Mouse (Mus musculus): Measurements from ENCODE around the gene Ippk. TPM values are rescaled to one million over a fixed set of nuclear protein-coding genes. Genes with fewer than 3 reads are reported as not detected.

Ippk gene
- polyA plus RNA-seq, 1 experiment from 2014 or later = 14.9 TPM

DNA sequence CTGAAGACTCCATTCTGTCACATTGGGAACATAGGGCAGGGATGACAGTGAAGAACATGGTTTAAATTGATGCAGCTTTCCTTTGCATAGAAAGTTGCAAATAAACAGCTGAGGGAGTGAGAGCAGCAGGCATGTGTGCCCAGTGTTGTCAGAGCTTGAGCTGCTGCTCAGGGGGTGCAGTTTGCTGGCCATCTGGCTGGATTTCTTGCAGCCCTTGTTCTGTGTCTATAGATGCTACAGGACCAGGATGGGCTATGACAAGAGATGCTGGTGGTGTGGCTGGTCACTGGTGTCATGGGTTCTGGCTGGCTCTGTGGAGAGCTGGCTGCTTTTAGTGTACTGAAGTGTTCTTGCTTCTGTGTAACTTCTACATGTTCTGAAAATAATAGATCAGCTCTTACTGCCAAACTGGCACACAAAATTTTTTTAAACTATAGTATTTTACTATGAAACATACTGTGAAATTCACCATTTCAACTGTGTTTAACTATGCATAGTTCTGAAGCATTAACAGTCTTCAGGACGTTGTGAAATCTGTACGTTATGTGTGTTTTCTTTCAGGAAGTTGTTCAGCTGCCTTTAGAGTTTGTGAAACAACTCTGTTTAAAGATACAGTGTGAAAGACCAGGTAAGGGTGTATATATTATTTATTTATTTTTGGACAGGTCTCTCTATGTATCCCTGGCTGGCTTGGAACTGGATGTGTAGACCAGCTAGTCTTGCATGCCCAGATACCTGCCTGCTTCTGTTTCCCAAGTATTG is 12.4 kb downstream of the Ippk start:
- Histone ChIP-seq H3K4me2 (ENCODE audit: low read depth, low read length) (no peak overlapping the region), H3K4me1 (ENCODE audit: control insufficient read depth, insufficient read depth, low read length) (no peaks in the 10 kb centered on the region), H3K9me3 (replicated peaks; ENCODE audit: control insufficient read depth, low read length) (no peaks in the 10 kb centered on the region), H3K4me3 (ENCODE audit: low read depth, low read length) (no peak overlapping the region), H3K27me3 (ENCODE audit: control insufficient read depth, insufficient read depth, low read length) (no peaks in the 10 kb centered on the region), H3K36me3 (replicated peaks; ENCODE audit: control insufficient read depth, insufficient read depth, low read depth, low read length) (no peaks in the 10 kb centered on the region; the same call in 1 of the 2 replicates), H3K27ac (replicated peaks; ENCODE audit: low read depth, low read length) (no peak overlapping the region), H3K9ac (replicated peaks; ENCODE audit: low read length) (no peak overlapping the region)
- WGBS = 87% methylated on average over 2 of the region's 2 CpGs
- DNase-seq (ENCODE audit: low spot score) (no peak), ATAC-seq (replicated peaks; ENCODE audit: insufficient number of reproducible peaks, low FRiP score, low TSS enrichment, low read depth) (no peak)

DNA sequence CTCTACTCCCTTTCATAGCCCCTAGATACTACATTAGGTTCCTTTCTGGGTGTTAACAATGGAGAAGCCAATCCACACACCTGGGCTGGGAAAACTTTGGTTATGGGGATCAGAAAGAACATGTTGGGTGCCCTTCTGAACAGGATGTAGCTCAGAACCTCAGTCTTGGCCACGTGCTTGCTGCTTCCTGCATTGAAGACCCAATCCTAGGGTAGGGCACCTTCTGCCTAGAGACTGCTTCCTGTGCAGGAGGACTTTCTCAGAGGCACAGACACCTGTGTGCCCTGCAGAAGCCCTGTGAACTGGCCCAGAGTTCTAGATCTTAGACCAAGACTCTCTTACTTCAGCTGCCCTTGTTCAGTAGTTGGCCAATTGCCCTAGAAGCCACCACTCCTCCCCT is 14.7 kb downstream of the Ippk start:
- H3K9ac ChIP-seq (replicated peaks; ENCODE audit: low read length) = no peak overlapping the region
- ATAC-seq (replicated peaks; ENCODE audit: insufficient number of reproducible peaks, low FRiP score, low TSS enrichment, low read depth) (no peak), DNase-seq (ENCODE audit: low spot score) (no peak)
- whole genome bisulfite sequencing = 92% methylated on average over 1 of the region's 1 CpGs
- no peaks in the 10 kb centered on the region for H3K27me3 ChIP-seq (ENCODE audit: control insufficient read depth, insufficient read depth, low read length)
- no peaks in the 10 kb centered on the region; the same call in 1 of the 2 replicates for H3K36me3 ChIP-seq (replicated peaks; ENCODE audit: control insufficient read depth, insufficient read depth, low read depth, low read length)
- H3K4me1 ChIP-seq (ENCODE audit: control insufficient read depth, insufficient read depth, low read length) = no peaks in the 10 kb centered on the region
- no peak overlapping the region for H3K4me2 ChIP-seq (ENCODE audit: low read depth, low read length)
- H3K27ac ChIP-seq (replicated peaks; ENCODE audit: low read depth, low read length) = no peak overlapping the region
- no peak overlapping the region for H3K4me3 ChIP-seq (ENCODE audit: low read depth, low read length)
- H3K9me3 ChIP-seq (replicated peaks; ENCODE audit: control insufficient read depth, low read length) = no peaks in the 10 kb centered on the region

DNA sequence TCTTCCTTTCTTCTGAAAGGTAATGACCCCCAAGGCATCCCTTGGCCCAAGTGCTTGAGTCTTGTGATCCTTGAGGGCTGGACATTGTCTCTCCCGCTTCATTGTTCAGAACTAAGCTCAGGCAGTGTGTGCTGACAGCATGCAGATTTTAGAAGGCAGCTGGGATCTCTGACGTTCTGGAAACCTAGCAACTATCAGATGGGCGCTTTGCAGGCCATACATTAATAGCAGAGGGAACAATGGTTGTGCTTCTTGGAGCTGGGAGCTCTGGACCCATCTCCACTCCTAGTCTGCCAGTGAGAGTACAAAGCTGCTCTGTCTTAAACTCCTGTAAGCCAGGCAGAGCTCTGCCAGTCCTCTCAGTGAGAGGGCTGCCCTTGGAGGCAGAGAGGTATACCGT is 15.1 kb downstream of the Ippk start:
- no peak overlapping the region for H3K4me3 ChIP-seq (ENCODE audit: low read depth, low read length)
- no peak overlapping the region for H3K9ac ChIP-seq (replicated peaks; ENCODE audit: low read length)
- DNase-seq (ENCODE audit: low spot score) = no peak
- 84% methylated on average over 4 of the region's 4 CpGs for WGBS
- no peaks in the 10 kb centered on the region for H3K27me3 ChIP-seq (ENCODE audit: control insufficient read depth, insufficient read depth, low read length)
- no peak for ATAC-seq (replicated peaks; ENCODE audit: insufficient number of reproducible peaks, low FRiP score, low TSS enrichment, low read depth)
- no peaks in the 10 kb centered on the region; the same call in 1 of the 2 replicates for H3K36me3 ChIP-seq (replicated peaks; ENCODE audit: control insufficient read depth, insufficient read depth, low read depth, low read length)
- H3K4me1 ChIP-seq (ENCODE audit: control insufficient read depth, insufficient read depth, low read length) = no peaks in the 10 kb centered on the region
- no peak overlapping the region for H3K4me2 ChIP-seq (ENCODE audit: low read depth, low read length)
- H3K27ac ChIP-seq (replicated peaks; ENCODE audit: low read depth, low read length) = no peak overlapping the region
- H3K9me3 ChIP-seq (replicated peaks; ENCODE audit: control insufficient read depth, low read length) = no peaks in the 10 kb centered on the region

- Histone ChIP-seq H3K36me3 (replicated peaks; ENCODE audit: control insufficient read depth, insufficient read depth, low read depth, low read length) (no peaks in the 10 kb centered on the region; the same call in 1 of the 2 replicates), H3K9me3 (replicated peaks; ENCODE audit: control insufficient read depth, low read length) (no peaks in the 10 kb centered on the region), H3K27me3 (ENCODE audit: control insufficient read depth, insufficient read depth, low read length) (no peaks in the 10 kb centered on the region), H3K4me2 (ENCODE audit: low read depth, low read length) (no peak overlapping the region), H3K4me1 (ENCODE audit: control insufficient read depth, insufficient read depth, low read length) (no peaks in the 10 kb centered on the region), H3K27ac (replicated peaks; ENCODE audit: low read depth, low read length) (no peak overlapping the region), H3K4me3 (ENCODE audit: low read depth, low read length) (no peak overlapping the region), H3K9ac (replicated peaks; ENCODE audit: low read length) (no peak overlapping the region)
- DNase-seq (ENCODE audit: low spot score) = no peak
- 89% methylated on average over 6 of the region's 6 CpGs for WGBS
- no peak for ATAC-seq (replicated peaks; ENCODE audit: insufficient number of reproducible peaks, low FRiP score, low TSS enrichment, low read depth)
Observed at GRCm38 (mm10) chr13:49444451-49444850, 23.4 kb downstream of the Ippk start.

DNA sequence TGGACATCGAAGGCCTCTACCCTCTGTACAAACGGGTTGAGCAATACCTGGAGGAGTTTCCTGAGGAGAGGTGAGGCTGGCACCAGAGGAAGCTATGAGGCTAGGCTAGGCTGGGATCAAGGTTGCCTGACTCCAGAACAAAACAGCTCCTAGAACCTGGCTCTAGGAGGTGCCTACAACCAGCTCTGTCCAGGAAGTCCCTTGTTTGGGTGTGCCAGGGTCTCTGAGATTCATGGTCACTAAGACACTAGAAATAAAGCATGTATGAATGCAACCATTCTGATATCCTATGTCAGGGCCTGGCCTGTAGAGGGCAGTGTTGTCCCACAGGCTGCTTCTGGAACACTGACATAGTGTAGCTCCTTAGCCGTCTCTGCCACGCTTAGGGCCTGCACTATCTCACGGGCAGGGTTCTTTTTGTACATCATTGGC is 28.3 kb downstream of the Ippk start:
- ATAC-seq (replicated peaks; ENCODE audit: insufficient number of reproducible peaks, low FRiP score, low TSS enrichment, low read depth) = peak; percentile 69
- WGBS = 49% methylated on average over 5 of the region's 5 CpGs
- peak; percentile 86 for DNase-seq (ENCODE audit: low spot score)
- no peak overlapping the region for H3K27ac ChIP-seq (replicated peaks; ENCODE audit: low read depth, low read length)
- no peak overlapping the region for H3K4me2 ChIP-seq (ENCODE audit: low read depth, low read length)
- no peaks in the 10 kb centered on the region for H3K4me1 ChIP-seq (ENCODE audit: control insufficient read depth, insufficient read depth, low read length)
- no peak overlapping the region for H3K9ac ChIP-seq (replicated peaks; ENCODE audit: low read length)
- no peaks in the 10 kb centered on the region for H3K27me3 ChIP-seq (ENCODE audit: control insufficient read depth, insufficient read depth, low read length)
- no peaks in the 10 kb centered on the region; the same call in 1 of the 2 replicates for H3K36me3 ChIP-seq (replicated peaks; ENCODE audit: control insufficient read depth, insufficient read depth, low read depth, low read length)
- H3K4me3 ChIP-seq (ENCODE audit: low read depth, low read length) = no peak overlapping the region
- H3K9me3 ChIP-seq (replicated peaks; ENCODE audit: control insufficient read depth, low read length) = no peaks in the 10 kb centered on the region

DNA sequence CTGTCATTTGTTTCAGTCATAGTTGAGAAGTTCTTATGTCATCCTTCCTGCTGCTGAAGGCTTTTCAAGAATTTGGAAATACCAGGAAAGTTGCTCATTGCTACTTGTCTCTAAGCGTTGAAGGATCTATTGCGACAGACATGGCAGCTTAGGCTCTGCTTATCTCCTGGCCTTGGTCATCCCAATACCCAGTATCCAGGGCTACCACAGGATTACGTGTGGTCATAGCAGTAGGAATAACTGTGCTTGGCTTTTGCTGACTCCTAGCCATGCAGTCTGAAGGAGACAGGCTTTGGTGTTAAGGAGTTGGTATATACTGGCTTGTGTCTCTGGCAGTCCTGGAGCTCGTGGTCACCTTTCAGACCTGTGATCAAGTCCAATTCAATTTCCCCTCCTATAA is 39.2 kb downstream of the Ippk start:
- 93% methylated on average over 4 of the region's 4 CpGs for WGBS

DNA sequence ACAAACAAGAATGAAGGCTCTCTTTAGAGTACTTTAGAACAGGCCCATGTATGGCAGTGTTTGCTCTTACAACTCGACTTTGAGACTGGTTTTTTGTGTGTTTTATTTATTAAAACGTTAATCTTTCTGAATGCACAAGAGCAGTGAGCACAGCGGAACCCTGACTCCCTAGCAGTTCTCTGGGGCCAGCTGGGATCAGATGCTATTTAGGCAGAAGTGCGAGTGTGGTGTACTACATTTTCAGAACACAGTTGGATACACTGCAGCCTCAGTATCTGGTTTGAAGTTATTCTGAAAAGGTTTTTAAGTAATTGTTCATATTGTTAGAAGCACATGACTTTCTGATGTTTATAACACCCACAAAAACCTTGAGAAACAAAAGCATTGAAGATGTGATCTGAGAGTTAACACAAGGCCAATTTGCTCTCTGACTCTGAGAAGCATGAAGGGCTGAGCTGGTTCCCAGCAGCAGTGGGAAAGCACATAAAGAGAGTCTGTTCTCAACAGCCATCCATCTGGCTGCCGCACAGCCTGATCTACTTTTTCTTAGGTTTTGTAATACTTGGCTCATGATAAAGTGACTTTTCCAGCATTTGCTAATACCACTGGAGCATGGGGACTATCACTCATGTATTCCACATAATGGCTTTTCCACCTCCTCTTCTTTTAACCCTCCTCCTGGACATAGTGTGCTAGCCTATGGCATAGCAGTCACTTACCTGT is 39.8 kb downstream of the Ippk start:
- no peaks in the 10 kb centered on the region for H3K4me1 ChIP-seq (ENCODE audit: control insufficient read depth, insufficient read depth, low read length)
- H3K4me3 ChIP-seq (ENCODE audit: low read depth, low read length) = no peak overlapping the region
- ATAC-seq (replicated peaks; ENCODE audit: insufficient number of reproducible peaks, low FRiP score, low TSS enrichment, low read depth) = no peak
- H3K9me3 ChIP-seq (replicated peaks; ENCODE audit: control insufficient read depth, low read length) = no peaks in the 10 kb centered on the region
- no peaks in the 10 kb centered on the region for H3K27me3 ChIP-seq (ENCODE audit: control insufficient read depth, insufficient read depth, low read length)
- no peaks in the 10 kb centered on the region; the same call in none of the 2 replicates for H3K36me3 ChIP-seq (replicated peaks; ENCODE audit: control insufficient read depth, insufficient read depth, low read depth, low read length)
- no peak overlapping the region for H3K27ac ChIP-seq (replicated peaks; ENCODE audit: low read depth, low read length)
- H3K9ac ChIP-seq (replicated peaks; ENCODE audit: low read length) = no peak overlapping the region
- 83% methylated on average over 5 of the region's 5 CpGs for WGBS
- no peak for DNase-seq (ENCODE audit: low spot score)
- H3K4me2 ChIP-seq (ENCODE audit: low read depth, low read length) = no peak overlapping the region

More for the DNA sequence above, 39.2 kb downstream of the Ippk start:
- Histone ChIP-seq H3K4me3 (ENCODE audit: low read depth, low read length) (no peak overlapping the region), H3K4me2 (ENCODE audit: low read depth, low read length) (no peak overlapping the region), H3K9ac (replicated peaks; ENCODE audit: low read length) (no peak overlapping the region), H3K9me3 (replicated peaks; ENCODE audit: control insufficient read depth, low read length) (no peaks in the 10 kb centered on the region), H3K27ac (replicated peaks; ENCODE audit: low read depth, low read length) (no peak overlapping the region), H3K36me3 (replicated peaks; ENCODE audit: control insufficient read depth, insufficient read depth, low read depth, low read length) (no peaks in the 10 kb centered on the region; the same call in 1 of the 2 replicates), H3K4me1 (ENCODE audit: control insufficient read depth, insufficient read depth, low read length) (no peaks in the 10 kb centered on the region), H3K27me3 (ENCODE audit: control insufficient read depth, insufficient read depth, low read length) (no peaks in the 10 kb centered on the region)
- no peak for ATAC-seq (replicated peaks; ENCODE audit: insufficient number of reproducible peaks, low FRiP score, low TSS enrichment, low read depth)
- DNase-seq (ENCODE audit: low spot score) = no peak

Measured in embryonic facial prominence, embryonic 11.5 days (tissue).